Mouse (Mus musculus) heart, embryonic 12.5 days (tissue): Measurements from ENCODE around the gene Pilrb1. TPM values are rescaled to one million over a fixed set of nuclear protein-coding genes. Genes with fewer than 3 reads are reported as not detected.

Source experiments
- polyA plus RNA-seq: library from polyadenylated mRNA; unstranded; fragments of >200 nt; fragmentation: Nextera tagmentation; extraction: Ambion mirVana; gene quantifications from 2 replicates; pipeline ENCODE4 v1.2.1, GENCODE M21; 2016

Pilrb1 gene
- polyA plus RNA-seq, 1 experiment from 2014 or later = 0.57 TPM

Other genes with a start within 250 kb of the Pilrb1 start
- 109 and 118 TPM in 2 replicates for gene Pcolce, start 244.3 kb downstream of the Pilrb1 start, polyA plus RNA-seq
- 0.15 TPM in 1 of 2 replicates, not detected in the other for gene Fbxo24, start 229.1 kb downstream of the Pilrb1 start, polyA plus RNA-seq
- 24.3 and 27.3 TPM in 2 replicates for gene Lrch4, start 229.0 kb downstream of the Pilrb1 start, polyA plus RNA-seq
- gene Gm20605, start 228.9 kb downstream of the Pilrb1 start, polyA plus RNA-seq = 6.9 and 7.1 TPM in 2 replicates
- 5.2 and 5.3 TPM in 2 replicates for gene Sap25, start 216.8 kb downstream of the Pilrb1 start, polyA plus RNA-seq
- 0.20 and 0.21 TPM in 2 replicates for gene Irs3, start 212.4 kb downstream of the Pilrb1 start, polyA plus RNA-seq
- gene Agfg2, start 173.4 kb downstream of the Pilrb1 start, polyA plus RNA-seq = 25.6 and 29.3 TPM in 2 replicates
- gene Nyap1, start 116.5 kb downstream of the Pilrb1 start, polyA plus RNA-seq = 1.2 and 1.7 TPM in 2 replicates
- gene Tsc22d4, start 112.4 kb downstream of the Pilrb1 start, polyA plus RNA-seq = 144 and 154 TPM in 2 replicates
- gene Ppp1r35, start 79.3 kb downstream of the Pilrb1 start, polyA plus RNA-seq = 28.0 and 31.8 TPM in 2 replicates
- gene Mepce, start 70.5 kb downstream of the Pilrb1 start, polyA plus RNA-seq = 8.8 and 11.0 TPM in 2 replicates
- 10.9 and 11.4 TPM in 2 replicates for gene Zcwpw1, start 70.3 kb downstream of the Pilrb1 start, polyA plus RNA-seq
- 2.3 and 2.5 TPM in 2 replicates for gene Pilra, start 21.8 kb downstream of the Pilrb1 start, polyA plus RNA-seq
- 1.9 and 2.7 TPM in 2 replicates for gene Pilrb2, start 13.7 kb upstream of the Pilrb1 start, polyA plus RNA-seq
- gene Cyp3a13, start 63.5 kb upstream of the Pilrb1 start, polyA plus RNA-seq = 0.08 and 0.09 TPM in 2 replicates
- gene Gjc3, start 105.0 kb upstream of the Pilrb1 start, polyA plus RNA-seq = 0.05 TPM in 1 of 2 replicates, not detected in the other
- not detected in 2 replicates for gene Azgp1, start 123.4 kb upstream of the Pilrb1 start, polyA plus RNA-seq
- gene Smok3a, start 163.2 kb upstream of the Pilrb1 start, polyA plus RNA-seq = not detected in 2 replicates
- gene Smok3b, start 163.3 kb upstream of the Pilrb1 start, polyA plus RNA-seq = not detected in 2 replicates
- gene Smok3c, start 195.1 kb upstream of the Pilrb1 start, polyA plus RNA-seq = not detected in 2 replicates
- gene Zkscan1, start 227.0 kb upstream of the Pilrb1 start, polyA plus RNA-seq = 15.7 and 15.9 TPM in 2 replicates